Mouse (Mus musculus) midbrain, embryonic 11.5 days (tissue): ENCODE data around the gene Ssbp2. TPM values are rescaled to one million over a fixed set of nuclear protein-coding genes. Genes with fewer than 3 reads are reported as not detected.

ENCODE experiments used
- ATAC-seq: fragments of 200-750 bp; cut with Nextera tagmentation; 2 replicates; pipeline ENCODE4 v1.8.0; 2017; ENCODE audit warnings: moderate TSS enrichment, moderate library complexity; ENCODE audit not compliant: low FRiP score
- DNase-seq: peaks from one replicate; pipeline ENCODE4 v3.0.0; 2015; ENCODE audit warnings: low spot score; ENCODE audit errors: missing footprints
- H3K27ac ChIP-seq: fragments of 300-500 bp; sonication (generic); 2 replicates; pipeline ENCODE4 v1.5.1; 2014; ENCODE audit warnings: low read depth, low read length
- H3K27me3 ChIP-seq: fragments of 300-500 bp; sonication (generic); 2 replicates; pipeline ENCODE4 v1.6.1; 2014; ENCODE audit warnings: mild to moderate bottlenecking, low read length, moderate library complexity, mixed read lengths; ENCODE audit not compliant: control insufficient read depth, insufficient read depth
- H3K36me3 ChIP-seq: fragments of 300-500 bp; sonication (generic); 2 replicates; pipeline ENCODE4 v1.6.1; 2014; ENCODE audit warnings: mild to moderate bottlenecking, low read length, moderate library complexity, mixed read lengths; ENCODE audit not compliant: control insufficient read depth, insufficient read depth
- H3K4me1 ChIP-seq: fragments of 300-500 bp; sonication (generic); 2 replicates; pipeline ENCODE4 v1.6.1; 2014; ENCODE audit warnings: low read length; ENCODE audit not compliant: control insufficient read depth, insufficient read depth
- H3K4me2 ChIP-seq: fragments of 300-500 bp; sonication (generic); 2 replicates; pipeline ENCODE4 v1.6.1; 2014; ENCODE audit warnings: mild to moderate bottlenecking, moderate library complexity
- H3K4me3 ChIP-seq: fragments of 300-500 bp; sonication (generic); 2 replicates; pipeline ENCODE4 v1.5.1; 2014; ENCODE audit warnings: low read depth, low read length
- H3K9ac ChIP-seq: fragments of 300-500 bp; sonication (generic); 2 replicates; pipeline ENCODE4 v1.6.1; 2014; ENCODE audit warnings: low read length
- H3K9me3 ChIP-seq: fragments of 300-500 bp; sonication (generic); 2 replicates; pipeline ENCODE4 v1.6.1; 2016; ENCODE audit warnings: low read length; ENCODE audit not compliant: control insufficient read depth
- WGBS: fragments of 180-500 bp; shearing (Covaris S2); extraction: QIAGEN DNeasy Blood & Tissue Kit; methylation state at CpG from one replicate; pipeline ENCODE4 v1.1.7; 2014; 5-methylcytosine and 5-hydroxymethylcytosine counted together
- polyA plus RNA-seq: library from polyadenylated mRNA; unstranded; fragments of >200 nt; fragmentation: Nextera tagmentation; extraction: Ambion mirVana; gene quantifications from 2 replicates; pipeline ENCODE4 v1.2.1, GENCODE M21; 2014

Gene Ssbp2
- polyA plus RNA-seq, 1 experiment from 2014 or later: 167 TPM

- H3K9me3 ChIP-seq: no peaks in the 10 kb centered on the region
- no peak overlapping the region for H3K4me3 ChIP-seq
- DNase-seq (no peak), ATAC-seq (no peak)
- WGBS: 95% methylated on average over 2 of the region's 2 CpGs
- H3K27me3 ChIP-seq: no peaks in the 10 kb centered on the region
- H3K36me3 ChIP-seq: no peaks in the 10 kb centered on the region
- H3K4me1 ChIP-seq: no peaks in the 10 kb centered on the region
- H3K4me2 ChIP-seq: no peak overlapping the region
- no peak overlapping the region for H3K9ac ChIP-seq
- H3K27ac ChIP-seq: no peak overlapping the region
These were observed 11.9 kb downstream of the Ssbp2 start for GRCm38 (mm10) chr13:91471980-91472379.

- H3K9me3 ChIP-seq: no peaks in the 10 kb centered on the region
- 72% methylated on average over 6 of the region's 6 CpGs for WGBS
- H3K4me2 ChIP-seq: no peak overlapping the region
- DNase-seq (no peak), ATAC-seq (no peak)
- no peak overlapping the region for H3K9ac ChIP-seq
- H3K4me1 ChIP-seq: no peaks in the 10 kb centered on the region
- H3K27me3 ChIP-seq: no peaks in the 10 kb centered on the region
- H3K27ac ChIP-seq: no peak overlapping the region
- H3K4me3 ChIP-seq: no peak overlapping the region
- no peaks in the 10 kb centered on the region for H3K36me3 ChIP-seq
These were observed 13.4 kb downstream of the Ssbp2 start for GRCm38 (mm10) chr13:91473527-91473926.

- WGBS: 66% methylated on average over 1 of the region's 1 CpGs
- DNase-seq (no peak), ATAC-seq (no peak)
These were observed 13.9 kb downstream of the Ssbp2 start for GRCm38 (mm10) chr13:91474027-91474426.

GRCm38 (mm10) chr13:91475888-91476287 is 15.8 kb downstream of the Ssbp2 start:
- no peak overlapping the region for H3K27ac ChIP-seq
- no peak overlapping the region for H3K4me2 ChIP-seq
- H3K27me3 ChIP-seq: no peaks in the 10 kb centered on the region
- H3K4me1 ChIP-seq: no peaks in the 10 kb centered on the region
- ATAC-seq (no peak), DNase-seq (no peak)
- H3K36me3 ChIP-seq: no peaks in the 10 kb centered on the region
- H3K4me3 ChIP-seq: no peak overlapping the region
- H3K9ac ChIP-seq: no peak overlapping the region
- no peaks in the 10 kb centered on the region for H3K9me3 ChIP-seq

More at GRCm38 (mm10) chr13:91474027-91474426, 13.9 kb downstream of the Ssbp2 start:
- no peaks in the 10 kb centered on the region for H3K27me3 ChIP-seq
- H3K36me3 ChIP-seq: no peaks in the 10 kb centered on the region
- H3K4me3 ChIP-seq: no peak overlapping the region
- H3K9ac ChIP-seq: no peak overlapping the region
- H3K4me1 ChIP-seq: no peaks in the 10 kb centered on the region
- no peak overlapping the region for H3K4me2 ChIP-seq
- H3K9me3 ChIP-seq: no peaks in the 10 kb centered on the region
- H3K27ac ChIP-seq: no peak overlapping the region

GRCm38 (mm10) chr13:91476596-91477100 is 16.6 kb downstream of the Ssbp2 start:
- ATAC-seq (no peak), DNase-seq (no peak)
- H3K27ac ChIP-seq: no peak overlapping the region
- H3K4me3 ChIP-seq: no peak overlapping the region
- H3K9me3 ChIP-seq: no peaks in the 10 kb centered on the region
- H3K9ac ChIP-seq: no peak overlapping the region
- no peak overlapping the region for H3K4me2 ChIP-seq
- WGBS: 98% methylated on average over 1 of the region's 1 CpGs
- no peaks in the 10 kb centered on the region for H3K36me3 ChIP-seq
- no peaks in the 10 kb centered on the region for H3K27me3 ChIP-seq
- no peaks in the 10 kb centered on the region for H3K4me1 ChIP-seq

- Histone ChIP-seq H3K36me3 (no peaks in the 10 kb centered on the region), H3K27ac (no peak overlapping the region), H3K27me3 (no peaks in the 10 kb centered on the region), H3K9ac (no peak overlapping the region), H3K4me3 (no peak overlapping the region), H3K4me1 (no peaks in the 10 kb centered on the region), H3K4me2 (no peak overlapping the region), H3K9me3 (no peaks in the 10 kb centered on the region)
- no peak for ATAC-seq
- DNase-seq: no peak
- WGBS: 54% methylated on average over 4 of the region's 4 CpGs
These were observed 17.9 kb downstream of the Ssbp2 start for GRCm38 (mm10) chr13:91478011-91478410.

GRCm38 (mm10) chr13:91484303-91484702 is 24.2 kb downstream of the Ssbp2 start:
- 100% methylated on average over 1 of the region's 1 CpGs for WGBS
- ATAC-seq: no peak
- no peaks in the 10 kb centered on the region for H3K27me3 ChIP-seq

GRCm38 (mm10) chr13:91492133-91492532 is 32.0 kb downstream of the Ssbp2 start:
- Histone ChIP-seq H3K36me3 (no peaks in the 10 kb centered on the region), H3K9ac (no peak overlapping the region), H3K4me1 (no peaks in the 10 kb centered on the region), H3K4me3 (no peak overlapping the region), H3K4me2 (no peak overlapping the region), H3K9me3 (no peaks in the 10 kb centered on the region), H3K27ac (no peak overlapping the region), H3K27me3 (no peaks in the 10 kb centered on the region)
- no peak for ATAC-seq
- DNase-seq: no peak
- WGBS: 93% methylated on average over 4 of the region's 4 CpGs

More at GRCm38 (mm10) chr13:91484303-91484702, 24.2 kb downstream of the Ssbp2 start:
- Histone ChIP-seq H3K4me2 (no peak overlapping the region), H3K27ac (no peak overlapping the region), H3K9ac (no peak overlapping the region), H3K9me3 (no peaks in the 10 kb centered on the region), H3K36me3 (no peaks in the 10 kb centered on the region), H3K4me3 (no peak overlapping the region), H3K4me1 (no peaks in the 10 kb centered on the region)
- no peak for DNase-seq

- ATAC-seq: no peak
- Histone ChIP-seq H3K4me1 (no peaks in the 10 kb centered on the region), H3K36me3 (no peaks in the 10 kb centered on the region), H3K27me3 (no peaks in the 10 kb centered on the region), H3K4me2 (no peak overlapping the region), H3K4me3 (no peak overlapping the region), H3K9me3 (no peaks in the 10 kb centered on the region), H3K27ac (no peak overlapping the region), H3K9ac (no peak overlapping the region)
- WGBS: 84% methylated on average over 3 of the region's 3 CpGs
- DNase-seq: no peak
These were observed 37.0 kb downstream of the Ssbp2 start for GRCm38 (mm10) chr13:91497055-91497454.

- 92% methylated on average over 3 of the region's 3 CpGs for WGBS
- Histone ChIP-seq H3K4me1 (no peaks in the 10 kb centered on the region), H3K9me3 (no peaks in the 10 kb centered on the region), H3K9ac (no peak overlapping the region), H3K36me3 (no peaks in the 10 kb centered on the region), H3K4me2 (no peak overlapping the region), H3K27ac (no peak overlapping the region), H3K4me3 (no peak overlapping the region), H3K27me3 (no peaks in the 10 kb centered on the region)
- no peak for ATAC-seq
- no peak for DNase-seq
These were observed 41.7 kb downstream of the Ssbp2 start for GRCm38 (mm10) chr13:91501735-91502134.
